Mouse (Mus musculus) embryonic fibroblast, embryonic 13.5 days (primary cell): ENCODE measurements around the gene Fam166b. TPM values are rescaled to one million over a fixed set of nuclear protein-coding genes. Genes with fewer than 3 reads are reported as not detected.
A peak's percentile ranks its signal among the peaks of the same experiment; 100 is the strongest.

Experiments
- H3K27ac ChIP-seq: 2 replicates; pipeline ENCODE4 v1.5.1; 2012; ENCODE audit warnings: low read length, control low read depth, inconsistent platforms; ENCODE audit not compliant: insufficient read depth
- H3K4me1 ChIP-seq: 2 replicates; pipeline ENCODE4 v1.6.1; 2011; ENCODE audit warnings: low read length; ENCODE audit not compliant: control insufficient read depth, insufficient read depth
- H3K4me3 ChIP-seq: 2 replicates; pipeline ENCODE4 v1.5.1; 2011; ENCODE audit warnings: mild to moderate bottlenecking, control low read depth, low read length; ENCODE audit not compliant: insufficient read depth
- CTCF ChIP-seq: IDR thresholded peaks from 2 replicates; pipeline ENCODE4 v1.5.1; 2011; ENCODE audit warnings: mild to moderate bottlenecking, control low read depth, low read length, moderate library complexity, borderline replicate concordance; ENCODE audit not compliant: insufficient read depth
- POLR2A ChIP-seq: IDR thresholded peaks from 2 replicates; pipeline ENCODE4 v1.6.1; 2011; ENCODE audit warnings: low read depth, mild to moderate bottlenecking, control low read depth, low read length, moderate library complexity
- polyA plus RNA-seq: library from polyadenylated mRNA; stranded (reverse); fragments of >200 nt; gene quantifications from 2 replicates; pipeline ENCODE4 v1.2.4, GENCODE M21; 2011; ENCODE audit warnings: low read depth; ENCODE audit not compliant: missing spikeins, insufficient read length

Gene Fam166b
- polyA plus RNA-seq, 1 experiment: not detected

- Histone ChIP-seq H3K4me3 (no peak overlapping the region), H3K4me1 (peaks cover 19% of the 10 kb centered on the region), H3K27ac (peak overlapping the region; percentile 100)
- TF ChIP-seq POLR2A (no peak), CTCF (no peak)
Measured at GRCm38 (mm10) chr4:43395836-43396235, 33.1 kb downstream of the Fam166b start.

DNA sequence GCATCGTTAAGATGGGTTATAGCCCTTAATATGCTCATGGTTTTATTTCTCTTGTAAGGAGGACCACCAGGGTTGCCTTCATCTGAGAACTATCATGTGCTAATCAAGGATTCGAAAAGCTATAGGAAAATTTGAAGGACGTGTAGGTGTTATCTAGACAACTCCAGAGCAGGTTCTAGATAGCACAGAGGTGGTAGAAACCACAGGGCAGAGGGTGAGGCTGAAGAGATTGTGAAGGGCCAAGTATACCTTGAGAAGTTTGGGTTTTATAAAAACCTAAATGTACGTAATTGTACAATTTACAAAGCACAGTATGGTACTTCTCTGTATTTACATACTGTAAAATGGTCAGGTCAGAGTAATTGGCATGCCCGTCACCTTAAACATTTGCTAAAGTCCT is 33.8 kb downstream of the Fam166b start:
- peak overlapping the region; percentile 100 for H3K27ac ChIP-seq
- peaks cover 19% of the 10 kb centered on the region for H3K4me1 ChIP-seq
- TF ChIP-seq CTCF: no peak
- TF ChIP-seq POLR2A: no peak
- no peak overlapping the region for H3K4me3 ChIP-seq

DNA sequence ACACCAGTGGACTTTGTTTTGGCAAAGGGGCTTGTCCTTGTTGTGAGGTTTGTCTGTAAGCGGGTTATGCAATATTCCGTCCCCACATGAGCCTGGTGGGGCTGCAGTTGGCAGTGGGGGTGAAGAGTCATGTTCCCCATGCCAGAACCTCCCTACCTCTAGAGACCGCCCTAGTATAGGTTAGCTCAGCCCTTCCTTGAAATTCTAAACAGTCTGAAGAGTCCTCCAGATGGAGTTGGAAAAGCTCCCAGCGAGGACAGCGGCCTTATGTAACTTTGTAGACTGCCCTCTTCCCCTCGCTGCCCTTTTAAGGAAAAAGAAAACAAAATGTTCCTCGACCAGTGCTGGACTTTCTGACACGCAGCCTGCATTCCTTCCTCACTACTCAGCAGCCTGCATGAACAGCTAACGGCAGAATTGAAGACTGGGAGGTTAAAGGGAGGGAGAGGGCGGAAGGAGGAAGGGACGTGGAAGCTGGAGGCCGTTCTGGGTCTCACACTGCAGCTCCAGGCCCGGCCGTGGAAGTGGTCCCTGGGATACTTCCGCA is 34.5 kb downstream of the Fam166b start:
- H3K4me1 ChIP-seq: peaks cover 21% of the 10 kb centered on the region
- H3K4me3 ChIP-seq: no peak overlapping the region
- TF ChIP-seq CTCF: no peak
- TF ChIP-seq POLR2A: peak; percentile 50
- H3K27ac ChIP-seq: peak overlapping the region; percentile 100

DNA sequence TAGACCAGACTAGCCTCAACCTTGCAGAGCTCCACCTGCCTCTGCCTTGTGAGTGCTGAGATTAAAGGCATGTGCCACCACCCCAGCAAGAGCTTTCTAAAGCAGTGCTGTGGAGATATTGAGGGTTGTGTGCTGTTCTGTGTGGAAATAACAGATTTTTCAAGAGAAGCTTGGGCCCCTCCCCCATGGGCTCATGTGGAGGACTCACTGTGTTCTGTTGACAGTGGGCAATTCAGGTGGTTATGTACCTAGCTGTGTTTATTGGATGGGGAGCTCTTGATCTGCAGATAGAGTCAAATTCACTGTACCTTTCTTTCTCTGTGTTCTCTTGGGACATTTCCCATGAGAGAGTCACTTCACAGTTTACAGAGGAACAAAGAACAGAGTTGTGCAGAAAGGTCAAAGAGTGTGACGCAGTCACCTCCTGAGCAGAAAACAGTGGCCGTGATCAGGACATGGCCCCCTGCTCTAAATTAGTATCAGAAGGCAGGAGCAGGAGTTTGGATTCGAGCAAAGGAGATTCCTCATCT is 37.3 kb downstream of the Fam166b start:
- no peak for TF ChIP-seq CTCF
- TF ChIP-seq POLR2A: no peak
- Histone ChIP-seq H3K4me1 (peaks cover 15% of the 10 kb centered on the region), H3K27ac (no peak overlapping the region), H3K4me3 (no peak overlapping the region)

GRCm38 (mm10) chr4:43389845-43390440 is 39.0 kb downstream of the Fam166b start:
- Histone ChIP-seq H3K4me3 (no peak overlapping the region), H3K4me1 (peaks cover 9% of the 10 kb centered on the region), H3K27ac (peak overlapping the region; percentile 38; the same call in 1 of the 2 replicates)
- no peak for TF ChIP-seq POLR2A
- no peak for TF ChIP-seq CTCF

GRCm38 (mm10) chr4:43389390-43389789 is 39.5 kb downstream of the Fam166b start:
- TF ChIP-seq CTCF (no peak), POLR2A (no peak)
- no peak overlapping the region for H3K4me3 ChIP-seq
- H3K4me1 ChIP-seq: peaks cover 6% of the 10 kb centered on the region
- H3K27ac ChIP-seq: peak overlapping the region; percentile 38; the same call in 1 of the 2 replicates

GRCm38 (mm10) chr4:43386932-43387331 is 42.0 kb downstream of the Fam166b start:
- no peak for TF ChIP-seq CTCF
- no peak for TF ChIP-seq POLR2A
- Histone ChIP-seq H3K4me3 (no peak overlapping the region), H3K27ac (no peak overlapping the region; the same call in 1 of the 2 replicates), H3K4me1 (peaks cover 4% of the 10 kb centered on the region)

- no peak overlapping the region for H3K4me3 ChIP-seq
- peaks cover 4% of the 10 kb centered on the region; the same call in 1 of the 2 replicates for H3K4me1 ChIP-seq
- no peak for TF ChIP-seq CTCF
- TF ChIP-seq POLR2A: no peak
- peak overlapping the region; percentile 79; the same call in 1 of the 2 replicates for H3K27ac ChIP-seq
Measured at GRCm38 (mm10) chr4:43384541-43384940, 44.4 kb downstream of the Fam166b start.

DNA sequence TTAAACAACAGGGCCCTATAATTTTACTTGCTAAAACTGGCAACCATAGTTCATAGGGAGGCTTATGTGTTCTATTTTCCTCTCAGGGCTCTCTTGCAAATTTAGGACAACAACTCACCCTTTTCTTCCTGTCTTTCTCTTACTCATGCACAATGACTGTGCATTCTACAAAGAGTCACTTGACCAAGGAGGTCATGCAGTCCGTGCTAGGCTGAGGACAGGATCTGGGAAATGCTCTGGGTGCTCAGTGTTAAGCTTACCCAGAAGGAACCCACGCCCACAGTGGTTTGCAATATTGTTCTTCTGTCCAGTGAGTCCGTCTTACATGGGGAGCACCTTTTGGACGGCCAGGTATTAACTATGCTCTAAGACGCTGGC is 44.9 kb downstream of the Fam166b start:
- peak overlapping the region; percentile 79 for H3K27ac ChIP-seq
- H3K4me3 ChIP-seq: peak overlapping the region; percentile 1; the same call in 1 of the 2 replicates
- H3K4me1 ChIP-seq: 0 out of 2 replicates have a peak, but pooled peaks cover 4% of the 10 kb centered on the region
- TF ChIP-seq CTCF: no peak
- TF ChIP-seq POLR2A: peak; percentile 33; the same call in 1 of the 2 replicates
